Comparison of ENCODE assay signal across 8 mouse cellular contexts in the genomic region with DNA sequence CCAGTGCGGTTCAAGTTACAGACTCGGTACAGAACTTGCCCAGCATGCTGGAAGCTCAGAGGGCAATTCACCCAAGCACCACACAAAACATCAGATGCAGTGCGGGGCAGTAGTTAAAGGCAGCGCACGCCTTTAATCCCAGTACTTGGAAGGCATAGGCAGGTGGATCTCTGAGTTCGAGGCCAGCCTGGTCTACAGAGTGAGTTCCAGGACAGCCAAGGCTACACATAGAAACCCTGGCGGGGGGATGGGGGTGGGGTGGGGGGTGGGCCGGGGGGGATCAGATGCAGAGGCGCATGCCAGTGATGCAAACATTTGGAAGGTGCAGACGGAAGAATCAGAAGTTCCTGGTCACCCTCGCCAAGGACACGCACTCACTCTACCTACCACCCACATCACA. TPM values are rescaled to one million over a fixed set of nuclear protein-coding genes. Genes with fewer than 3 reads are reported as not detected.
DNase-seq lines count a peak whose midpoint lies in the region; ATAC-seq and TF ChIP-seq lines count a peak whose summit lies in the region.

No protein-coding gene starts in this region.

- H3K4me1 ChIP-seq in heart, embryonic 13.5 days = peaks cover 16% of the 10 kb centered on the region
- peaks cover 19% of the 10 kb centered on the region for H3K4me1 ChIP-seq in bone marrow macrophage, adult 2 months (ENCODE audit: control insufficient read depth, insufficient read depth, low read length)
- peaks cover 21% of the 10 kb centered on the region for H3K4me1 ChIP-seq in hindbrain, embryonic 13.5 days (replicated peaks)
- H3K4me1 ChIP-seq in midbrain, embryonic 11.5 days (ENCODE audit: control insufficient read depth, insufficient read depth, low read length) = peaks cover 9% of the 10 kb centered on the region

- TF ChIP-seq CTCF in bone marrow macrophage, adult 2 months (IDR thresholded peaks at IDR 0.05; ENCODE audit: low read depth, low read length) = no peak

- no peak for TF ChIP-seq POLR2A in bone marrow macrophage, adult 2 months (IDR thresholded peaks at IDR 0.05; ENCODE audit: borderline replicate concordance, low read depth, low read length)

- 22% methylated on average over 12 of the region's 12 CpGs for WGBS in heart, embryonic 13.5 days
- 27% methylated on average over 12 of the region's 12 CpGs for WGBS in hindbrain, embryonic 13.5 days
- WGBS in midbrain, embryonic 11.5 days = 16% methylated on average over 12 of the region's 12 CpGs

- ATAC-seq in heart, embryonic 13.5 days (ENCODE audit: extremely low read depth, insufficient number of reproducible peaks, low FRiP score, low TSS enrichment) = no peak
- ATAC-seq in hindbrain, embryonic 13.5 days (ENCODE audit: low FRiP score) = no peak
- ATAC-seq in midbrain, embryonic 11.5 days (ENCODE audit: low FRiP score) = peak; percentile 12; the same call in 1 of the 2 replicates
- no peak for ATAC-seq in monocyte, adult 5-6 weeks (replicated peaks; ENCODE audit: insufficient number of reproducible peaks, low FRiP score, low TSS enrichment, poor library complexity, severe bottlenecking)

- peak overlapping the region; percentile 82 for H3K27ac ChIP-seq in heart, embryonic 13.5 days (replicated peaks)
- H3K27ac ChIP-seq in bone marrow macrophage, adult 2 months (ENCODE audit: insufficient read depth, low read depth, low read length) = peak overlapping the region; percentile 21; the same call in 1 of the 2 replicates
- H3K27ac ChIP-seq in hindbrain, embryonic 13.5 days = 0 out of 2 replicates have a peak overlapping the region, but pooled peaks have one; percentile 58
- H3K27ac ChIP-seq in midbrain, embryonic 11.5 days (ENCODE audit: low read depth, low read length) = no peak overlapping the region

- H3K4me3 ChIP-seq in heart, embryonic 13.5 days = peak overlapping the region; percentile 97
- H3K4me3 ChIP-seq in bone marrow macrophage, adult 2 months (ENCODE audit: insufficient read depth, low read length) = no peak overlapping the region; the same call in 1 of the 2 replicates
- H3K4me3 ChIP-seq in hindbrain, embryonic 13.5 days = peak overlapping the region; percentile 95
- H3K4me3 ChIP-seq in midbrain, embryonic 11.5 days (ENCODE audit: low read depth, low read length) = peak overlapping the region; percentile 91

- intact Hi-C loops in heart, postnatal 25 days (cut with DNase I) = loop anchor here (2.0 kb wide), 1 partner anchor 56 kb away; no protein-coding TSS in a partner anchor

- H3K36me3 ChIP-seq in heart, embryonic 13.5 days = peaks cover 19% of the 10 kb centered on the region
- peaks cover 24% of the 10 kb centered on the region for H3K36me3 ChIP-seq in hindbrain, embryonic 13.5 days
- H3K36me3 ChIP-seq in midbrain, embryonic 11.5 days (ENCODE audit: control insufficient read depth, insufficient read depth, low read length) = no peaks in the 10 kb centered on the region

- no peak for DNase-seq in heart, postnatal 25 days (ENCODE audit: low spot score)
- no peak for DNase-seq in midbrain, embryonic 11.5 days (ENCODE audit: low spot score, missing footprints)
- DNase-seq in right cerebral cortex, postnatal 10 days (ENCODE audit: low spot score in 2 of 2) = no peak
- DNase-seq in adrenal gland, postnatal 14 days = no peak

- H3K27me3 ChIP-seq in heart, embryonic 13.5 days (replicated peaks) = no peaks in the 10 kb centered on the region; the same call in 1 of the 2 replicates
- peaks cover 9% of the 10 kb centered on the region; the same call in 1 of the 2 replicates for H3K27me3 ChIP-seq in hindbrain, embryonic 13.5 days
- H3K27me3 ChIP-seq in midbrain, embryonic 11.5 days (ENCODE audit: control insufficient read depth, insufficient read depth, low read length) = no peaks in the 10 kb centered on the region

- H3K4me2 ChIP-seq in heart, embryonic 13.5 days = peak overlapping the region; percentile 75
- peak overlapping the region; percentile 97 for H3K4me2 ChIP-seq in hindbrain, embryonic 13.5 days
- peak overlapping the region; percentile 94 for H3K4me2 ChIP-seq in midbrain, embryonic 11.5 days

- H3K9ac ChIP-seq in heart, embryonic 13.5 days = peak overlapping the region; percentile 82
- peak overlapping the region; percentile 92 for H3K9ac ChIP-seq in hindbrain, embryonic 13.5 days
- peak overlapping the region; percentile 80; the same call in 1 of the 2 replicates for H3K9ac ChIP-seq in midbrain, embryonic 11.5 days (ENCODE audit: low read length)

- H3K9me3 ChIP-seq in heart, embryonic 13.5 days = peaks cover 10% of the 10 kb centered on the region
- H3K9me3 ChIP-seq in hindbrain, embryonic 13.5 days = peaks cover 11% of the 10 kb centered on the region; the same call in 1 of the 2 replicates
- peaks cover 8% of the 10 kb centered on the region; the same call in 1 of the 2 replicates for H3K9me3 ChIP-seq in midbrain, embryonic 11.5 days (ENCODE audit: control insufficient read depth, low read length)

RNA-seq across cellular contexts. Expression of a gene that starts 0.5 kb away (rescaled TPM):
- polyA plus RNA-seq in heart, embryonic 13.5 days (2015; fragmentation: Nextera tagmentation; extraction: Ambion mirVana) = 30.8 and 32.0 TPM in 2 replicates
- 10 to 100 TPM; 11.8 to 13.3 TPM for total RNA-seq in heart, postnatal 25 days (2021)
- polyA plus RNA-seq in bone marrow macrophage, adult 2 months (2012; ENCODE audit: insufficient read depth, insufficient read length, missing spikeins) = 37.1 and 41.5 TPM in 2 replicates
- 80.6 and 80.8 TPM in 2 replicates for polyA plus RNA-seq in hindbrain, embryonic 13.5 days (2015; fragmentation: Nextera tagmentation; extraction: Ambion mirVana)
- polyA plus RNA-seq in midbrain, embryonic 11.5 days (2014; fragmentation: Nextera tagmentation; extraction: Ambion mirVana) = 57.5 and 59.9 TPM in 2 replicates
- total RNA-seq in monocyte, adult 5-6 weeks (2017) = 16.5 to 34.4 TPM (median 19.1 TPM) in 3 replicates
- total RNA-seq in adrenal gland, postnatal 14 days (2021) = 26.8 and 45.4 TPM in 2 replicates

RNA-seq across cellular contexts. Expression of a gene that starts 33.4 kb away (rescaled TPM):
- polyA plus RNA-seq in heart, embryonic 13.5 days (2015; fragmentation: Nextera tagmentation; extraction: Ambion mirVana) = 0.29 TPM in 1 of 2 replicates, not detected in the other
- total RNA-seq in heart, postnatal 25 days (2021) = not detected
- polyA plus RNA-seq in bone marrow macrophage, adult 2 months (2012; ENCODE audit: insufficient read depth, insufficient read length, missing spikeins) = 0.72 and 0.83 TPM in 2 replicates
- 0.25 and 0.65 TPM in 2 replicates for polyA plus RNA-seq in hindbrain, embryonic 13.5 days (2015; fragmentation: Nextera tagmentation; extraction: Ambion mirVana)
- polyA plus RNA-seq in midbrain, embryonic 11.5 days (2014; fragmentation: Nextera tagmentation; extraction: Ambion mirVana) = not detected in 2 replicates
- total RNA-seq in monocyte, adult 5-6 weeks (2017) = 1.5 TPM in 1 of 3 replicates, not detected in the others
- 0.30 and 0.37 TPM in 2 replicates for total RNA-seq in adrenal gland, postnatal 14 days (2021)

RNA-seq across cellular contexts. Expression of a gene that starts 33.5 kb away (rescaled TPM):
- 966 and 1,014 TPM in 2 replicates for polyA plus RNA-seq in heart, embryonic 13.5 days (2015; fragmentation: Nextera tagmentation; extraction: Ambion mirVana)
- total RNA-seq in heart, postnatal 25 days (2021) = 1,000 to 10,000 TPM; 1,992 to 2,010 TPM
- 92.1 and 126 TPM in 2 replicates for polyA plus RNA-seq in bone marrow macrophage, adult 2 months (2012; ENCODE audit: insufficient read depth, insufficient read length, missing spikeins)
- polyA plus RNA-seq in hindbrain, embryonic 13.5 days (2015; fragmentation: Nextera tagmentation; extraction: Ambion mirVana) = 593 and 594 TPM in 2 replicates
- polyA plus RNA-seq in midbrain, embryonic 11.5 days (2014; fragmentation: Nextera tagmentation; extraction: Ambion mirVana) = 562 and 580 TPM in 2 replicates
- total RNA-seq in monocyte, adult 5-6 weeks (2017) = 86.0 to 121 TPM (median 119 TPM) in 3 replicates
- 957 and 984 TPM in 2 replicates for total RNA-seq in adrenal gland, postnatal 14 days (2021)
